Mouse (Mus musculus) cerebellum, postnatal 36 days (tissue): ENCODE data around the gene Syap1.

Source experiments
- DNase-seq, 2 experiments: peaks; one replicate each; pipeline ENCODE4 v3.0.0; 2021 to 2022; ENCODE audit warnings: mixed read lengths in 2 of 2

The Syap1 gene

GRCm38 (mm10) chrX:162829741-162830140 lies 58.5 kb downstream of the Syap1 start:
- DNase-seq: no peak

- DNase-seq: peak; percentile 90 to 92
These were observed 59.0 kb downstream of the Syap1 start, which contains the start of gene Txlng for GRCm38 (mm10) chrX:162829203-162829708. Txlng (minus strand) TSS chrX:162829454.

- peak in 1 of 2 experiments; percentile 15 for DNase-seq
These were observed 59.5 kb downstream of the Syap1 start for GRCm38 (mm10) chrX:162828783-162829182.

- no peak for DNase-seq
These were observed 60.2 kb downstream of the Syap1 start for GRCm38 (mm10) chrX:162828016-162828415.
